Mouse (Mus musculus): ENCODE data around the gene Skap1. TPM values are rescaled to one million over a fixed set of nuclear protein-coding genes. Genes with fewer than 3 reads are reported as not detected.
"Not testable (repeated sequence)": the region's sequence is repeated elsewhere in the genome, so short reads cannot be mapped to it uniquely, and the experiment has no call there.

The Skap1 gene
- total RNA-seq, 2 experiments from 2014 or later = 0.47 to 0.91 TPM

GRCm38 (mm10) chr11:96772413-96772812 lies 308.0 kb downstream of the Skap1 start:
- DNase-seq = no peak
- intact Hi-C loops (cut with DNase I) = no loop called here

- DNase-seq = no peak
- intact Hi-C loops (cut with DNase I) = no loop called here
These were observed 310.1 kb downstream of the Skap1 start for GRCm38 (mm10) chr11:96774536-96774935.

GRCm38 (mm10) chr11:96775063-96775462 lies 310.7 kb downstream of the Skap1 start:
- intact Hi-C loops (cut with DNase I) = loop anchor here (5.0 kb wide), 2 partner anchors 87 to 142 kb away; partner anchors contain the start of gene Cdk5rap3
- DNase-seq = no peak

GRCm38 (mm10) chr11:96775665-96776064 lies 311.3 kb downstream of the Skap1 start:
- DNase-seq = no peak
- intact Hi-C loops (cut with DNase I) = loop anchor here (5.0 kb wide), 2 partner anchors 87 to 142 kb away; partner anchors contain the start of gene Cdk5rap3

- DNase-seq = no peak
- intact Hi-C loops (cut with DNase I) = loop anchor here (5.0 kb wide), 2 partner anchors 86 to 141 kb away; partner anchors contain the start of gene Cdk5rap3
These were observed 311.7 kb downstream of the Skap1 start for GRCm38 (mm10) chr11:96776068-96776467.

- intact Hi-C loops (cut with DNase I) = loop anchor here (5.0 kb wide), 2 partner anchors 85 to 140 kb away; partner anchors contain the start of gene Cdk5rap3
These were observed 312.9 kb downstream of the Skap1 start, which contains the start of gene Snx11 for GRCm38 (mm10) chr11:96776968-96777962. Snx11 (minus strand) TSS chr11:96777559.

GRCm38 (mm10) chr11:96778061-96778627 lies 313.8 kb downstream of the Skap1 start:
- DNase-seq = not testable (repeated sequence)
- intact Hi-C loops (cut with DNase I) = loop anchor here (5.0 kb wide), 2 partner anchors 84 to 139 kb away; partner anchors contain the start of gene Cdk5rap3

More at GRCm38 (mm10) chr11:96776968-96777962, 312.9 kb downstream of the Skap1 start, which contains the start of gene Snx11:
- DNase-seq = peak; percentile 100

GRCm38 (mm10) chr11:96780306-96780705 lies 315.9 kb downstream of the Skap1 start:
- intact Hi-C loops (cut with DNase I) = no loop called here
- DNase-seq = no peak

GRCm38 (mm10) chr11:96781425-96781824 lies 317.0 kb downstream of the Skap1 start:
- DNase-seq = no peak
- intact Hi-C loops (cut with DNase I) = no loop called here

GRCm38 (mm10) chr11:96784847-96785246 lies 320.5 kb downstream of the Skap1 start:
- intact Hi-C loops (cut with DNase I) = not testable (repeated sequence)
- peak; percentile 58 to 80 for DNase-seq

GRCm38 (mm10) chr11:96786731-96787450 lies 322.5 kb downstream of the Skap1 start:
- no peak for DNase-seq
- intact Hi-C loops (cut with DNase I) = no loop called here

GRCm38 (mm10) chr11:96788871-96789795 lies 324.7 kb downstream of the Skap1 start, which contains the start of gene Cbx1:
Cbx1 (plus strand) TSS chr11:96789127.
- intact Hi-C loops (cut with DNase I) = loop anchor here (2.0 kb wide), 1 partner anchor 38 kb away; no protein-coding TSS in a partner anchor
- peak; percentile 93 to 95 for DNase-seq

- intact Hi-C loops (cut with DNase I) = loop anchor here (2.0 kb wide), 1 partner anchor 37 kb away; no protein-coding TSS in a partner anchor
- DNase-seq = no peak
These were observed 325.6 kb downstream of the Skap1 start for GRCm38 (mm10) chr11:96789990-96790389.

GRCm38 (mm10) chr11:96790681-96791080 lies 326.3 kb downstream of the Skap1 start:
- intact Hi-C loops (cut with DNase I) = no loop called here
- DNase-seq = no peak

- intact Hi-C loops (cut with DNase I) = no loop called here
- DNase-seq = no peak
These were observed 331.1 kb downstream of the Skap1 start for GRCm38 (mm10) chr11:96795491-96795890.

- no peak for DNase-seq
- intact Hi-C loops (cut with DNase I) = no loop called here
These were observed 331.7 kb downstream of the Skap1 start for GRCm38 (mm10) chr11:96796081-96796480.

- DNase-seq = no peak
- intact Hi-C loops (cut with DNase I) = no loop called here
These were observed 332.2 kb downstream of the Skap1 start for GRCm38 (mm10) chr11:96796586-96796985.

- no peak for DNase-seq
- intact Hi-C loops (cut with DNase I) = no loop called here
These were observed 335.1 kb downstream of the Skap1 start for GRCm38 (mm10) chr11:96799511-96799910.

GRCm38 (mm10) chr11:96805606-96806005 lies 341.2 kb downstream of the Skap1 start:
- intact Hi-C loops (cut with DNase I) = no loop called here

More at GRCm38 (mm10) chr11:96805606-96806005, 341.2 kb downstream of the Skap1 start:
- no peak for DNase-seq
